Mouse (Mus musculus) stomach, postnatal 0 days (tissue): ENCODE data around the gene Dusp15. TPM values are rescaled to one million over a fixed set of nuclear protein-coding genes. Genes with fewer than 3 reads are reported as not detected.
A peak's percentile ranks its signal among the peaks of the same experiment; 100 is the strongest.

Source experiments
- ATAC-seq: fragments of 200-750 bp; cut with Nextera tagmentation; 2 replicates; pipeline ENCODE4 v1.8.0; 2017; ENCODE audit not compliant: low FRiP score, low TSS enrichment
- DNase-seq: peaks from one replicate; pipeline ENCODE4 v3.0.0-alpha.2; 2016; ENCODE audit warnings: low spot score
- H3K27ac ChIP-seq: fragments of 300-500 bp; sonication (generic); replicated peaks from 2 replicates; pipeline ENCODE4 v1.5.1; 2014; ENCODE audit warnings: mild to moderate bottlenecking, control low read depth
- H3K27me3 ChIP-seq: fragments of 300-500 bp; sonication (generic); 2 replicates; pipeline ENCODE4 v1.6.1; 2014; ENCODE audit warnings: low read length; ENCODE audit not compliant: control insufficient read depth, insufficient read depth
- H3K36me3 ChIP-seq: fragments of 300-500 bp; sonication (generic); 2 replicates; pipeline ENCODE4 v1.6.1; 2014; ENCODE audit warnings: low read length, mixed read lengths; ENCODE audit not compliant: control insufficient read depth, insufficient read depth
- H3K4me1 ChIP-seq: fragments of 300-500 bp; sonication (generic); replicated peaks from 2 replicates; pipeline ENCODE4 v1.6.1; 2014; ENCODE audit warnings: antibody characterized with exemption; ENCODE audit not compliant: control insufficient read depth, insufficient read depth
- H3K4me2 ChIP-seq: fragments of 300-500 bp; sonication (generic); replicated peaks from 2 replicates; pipeline ENCODE4 v1.6.1; 2014; ENCODE audit warnings: low read depth, mild to moderate bottlenecking, control low read depth, moderate library complexity
- H3K4me3 ChIP-seq: fragments of 300-500 bp; sonication (generic); 2 replicates; pipeline ENCODE4 v1.5.1; 2014; ENCODE audit warnings: low read depth, low read length, control low read depth
- H3K9ac ChIP-seq: fragments of 300-500 bp; sonication (generic); 2 replicates; pipeline ENCODE4 v1.6.1; 2014; ENCODE audit warnings: mild to moderate bottlenecking, low read length, control low read depth, mixed read lengths
- H3K9me3 ChIP-seq: fragments of 300-500 bp; sonication (generic); 2 replicates; pipeline ENCODE4 v1.6.1; 2016; ENCODE audit warnings: low read length; ENCODE audit not compliant: control insufficient read depth
- CTCF ChIP-seq: IDR thresholded peaks from 2 replicates; pipeline ENCODE4 v1.5.1; 2016; ENCODE audit warnings: antibody characterized with exemption, low read depth, mild to moderate bottlenecking, moderate library complexity
- EP300 ChIP-seq: optimal IDR thresholded peaks from 2 replicates; pipeline ENCODE3; 2016; ENCODE audit warnings: antibody characterized with exemption
- WGBS: fragments of 180-500 bp; shearing (Covaris S2); extraction: QIAGEN DNeasy Blood & Tissue Kit; methylation state at CpG from one replicate; pipeline ENCODE4 v1.1.7; 2014; 5-methylcytosine and 5-hydroxymethylcytosine counted together
- polyA plus RNA-seq: library from polyadenylated mRNA; unstranded; fragments of >200 nt; fragmentation: Nextera tagmentation; extraction: Ambion mirVana; gene quantifications from 2 replicates; pipeline ENCODE4 v1.2.1, GENCODE M21; 2015

The Dusp15 gene
- polyA plus RNA-seq, 1 experiment from 2014 or later = 0.27 TPM

DNA sequence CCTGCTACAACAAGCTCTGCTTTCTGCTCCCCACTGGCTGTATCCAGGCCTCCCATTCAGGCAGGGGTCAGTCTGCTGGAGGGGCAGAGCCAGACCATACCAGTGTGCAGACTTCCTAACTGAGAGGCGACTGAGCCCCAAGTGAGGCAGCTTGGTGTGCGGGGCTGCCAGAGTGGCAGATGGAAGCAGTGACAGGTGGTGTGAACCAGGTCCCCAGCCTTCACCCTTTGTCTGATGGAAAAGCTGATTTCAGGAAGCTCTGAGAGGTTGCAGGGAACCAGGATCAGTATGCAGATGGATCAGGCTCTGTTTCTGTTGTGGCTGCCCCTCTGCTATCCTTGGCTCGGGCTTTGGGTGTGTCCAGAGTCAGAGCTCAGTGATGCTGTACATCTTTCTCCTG, 27.9 kb downstream of the Dusp15 start:
- H3K9ac ChIP-seq = no peak overlapping the region
- H3K36me3 ChIP-seq = no peaks in the 10 kb centered on the region
- H3K4me2 ChIP-seq = no peak overlapping the region
- H3K9me3 ChIP-seq = no peaks in the 10 kb centered on the region
- DNase-seq = no peak
- 67% methylated on average over 3 of the region's 3 CpGs for WGBS
- ATAC-seq = no peak
- H3K4me1 ChIP-seq = no peaks in the 10 kb centered on the region
- H3K27ac ChIP-seq = no peak overlapping the region
- H3K27me3 ChIP-seq = no peaks in the 10 kb centered on the region
- no peak overlapping the region for H3K4me3 ChIP-seq
- TF ChIP-seq CTCF (no peak), EP300 (no peak)

DNA sequence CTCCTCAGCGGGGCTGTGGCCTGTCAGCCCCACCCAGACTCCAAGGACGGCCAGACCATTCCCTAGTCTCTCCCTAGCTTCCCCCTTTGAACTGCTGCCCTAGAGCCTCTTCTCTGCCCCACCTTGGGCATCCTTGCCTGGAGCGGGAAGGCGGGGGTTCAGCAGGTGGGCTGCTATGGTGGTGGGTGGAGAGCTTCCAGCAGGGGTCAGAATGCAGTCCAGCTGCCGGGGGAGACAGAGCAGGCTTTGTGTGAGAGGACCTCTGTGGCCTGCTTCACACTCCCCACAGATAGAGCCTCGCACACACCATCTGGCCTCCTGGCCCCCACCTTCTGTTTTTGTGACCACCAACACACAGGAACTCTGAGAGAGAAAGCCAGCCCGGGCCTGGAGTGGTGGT, 29.1 kb downstream of the Dusp15 start:
- DNase-seq (no peak), ATAC-seq (no peak)
- Histone ChIP-seq H3K36me3 (no peaks in the 10 kb centered on the region), H3K27ac (no peak overlapping the region), H3K9ac (no peak overlapping the region), H3K4me1 (no peaks in the 10 kb centered on the region), H3K4me2 (no peak overlapping the region), H3K9me3 (no peaks in the 10 kb centered on the region), H3K27me3 (no peaks in the 10 kb centered on the region), H3K4me3 (no peak overlapping the region)
- WGBS = 44% methylated on average over 7 of the region's 7 CpGs
- no peak for TF ChIP-seq EP300
- TF ChIP-seq CTCF = peak; percentile 22; the same call in 1 of the 2 replicates

DNA sequence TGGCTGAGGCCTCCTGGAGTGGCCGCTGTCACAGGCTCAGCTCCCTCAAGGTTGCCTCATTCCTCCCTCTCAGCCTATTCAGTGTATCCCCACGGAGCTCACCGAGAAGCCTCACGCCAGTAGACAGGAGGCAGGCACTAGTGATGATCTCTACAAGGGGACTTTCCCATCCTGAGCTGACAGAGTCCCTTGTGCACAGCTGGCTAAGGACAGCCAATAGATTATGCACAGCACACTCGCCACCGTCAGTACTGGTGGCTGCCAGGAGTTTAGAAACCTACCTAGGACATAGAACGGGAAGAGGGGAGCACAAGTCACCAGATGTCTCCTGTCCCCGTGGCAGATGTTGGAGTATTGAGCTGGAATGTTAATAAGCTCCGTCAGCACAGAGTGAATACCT, 33.8 kb downstream of the Dusp15 start:
- no peak overlapping the region for H3K9ac ChIP-seq
- DNase-seq = no peak
- H3K4me2 ChIP-seq = no peak overlapping the region
- H3K9me3 ChIP-seq = no peaks in the 10 kb centered on the region
- TF ChIP-seq EP300 (no peak), CTCF (no peak)
- WGBS = 46% methylated on average over 9 of the region's 9 CpGs
- H3K27ac ChIP-seq = no peak overlapping the region
- H3K4me1 ChIP-seq = no peaks in the 10 kb centered on the region
- no peak overlapping the region for H3K4me3 ChIP-seq
- H3K27me3 ChIP-seq = no peaks in the 10 kb centered on the region
- no peaks in the 10 kb centered on the region for H3K36me3 ChIP-seq
- ATAC-seq = no peak

DNA sequence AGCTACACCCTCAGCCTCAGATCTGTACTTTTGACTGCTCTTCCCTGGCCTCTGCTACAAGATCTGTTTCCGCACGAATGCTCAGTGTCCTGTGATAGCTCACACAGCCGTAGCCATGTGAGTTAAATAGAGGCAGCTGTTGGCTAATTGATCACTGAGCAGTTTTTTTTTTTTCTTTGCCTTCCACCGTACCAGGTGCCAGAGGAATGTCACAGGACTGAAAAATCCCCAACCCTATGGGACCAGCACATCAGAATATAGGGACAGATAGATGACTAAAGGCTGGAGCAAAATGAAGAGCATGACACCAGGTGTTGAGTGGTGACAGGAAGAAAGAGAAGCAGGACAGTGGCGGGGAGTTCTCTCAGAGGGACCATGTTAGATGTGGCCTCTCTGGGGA, 35.4 kb downstream of the Dusp15 start:
- H3K27ac ChIP-seq = no peak overlapping the region
- no peaks in the 10 kb centered on the region for H3K4me1 ChIP-seq
- DNase-seq (no peak), ATAC-seq (no peak)
- 62% methylated on average over 5 of the region's 5 CpGs for WGBS
- H3K4me2 ChIP-seq = no peak overlapping the region
- H3K9ac ChIP-seq = no peak overlapping the region
- no peaks in the 10 kb centered on the region for H3K9me3 ChIP-seq
- TF ChIP-seq EP300 (no peak), CTCF (no peak)
- peaks cover 3% of the 10 kb centered on the region; the same call in 1 of the 2 replicates for H3K27me3 ChIP-seq
- no peak overlapping the region for H3K4me3 ChIP-seq
- no peaks in the 10 kb centered on the region for H3K36me3 ChIP-seq

DNA sequence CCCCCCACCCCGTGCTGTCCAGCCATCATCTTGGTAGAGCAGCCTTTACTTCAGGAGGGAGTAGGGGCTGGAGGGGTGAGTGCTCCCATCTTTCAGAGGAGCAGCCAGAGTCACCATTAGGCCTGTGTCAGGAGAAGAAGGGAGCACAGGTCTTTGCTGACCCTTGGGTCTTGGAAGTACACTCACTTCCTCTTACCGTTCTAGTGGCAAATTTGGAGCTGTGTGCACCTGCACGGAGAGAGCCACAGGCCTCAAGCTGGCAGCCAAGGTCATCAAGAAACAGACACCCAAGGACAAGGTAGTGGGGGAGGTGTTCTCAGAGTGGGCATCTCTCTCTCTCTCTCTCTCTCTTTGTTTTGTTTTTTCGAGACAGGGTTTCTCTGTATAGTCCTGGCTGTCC, 36.0 kb downstream of the Dusp15 start:
- ATAC-seq (no peak), DNase-seq (no peak)
- Histone ChIP-seq H3K9me3 (no peaks in the 10 kb centered on the region), H3K27me3 (peaks cover 3% of the 10 kb centered on the region; the same call in 1 of the 2 replicates), H3K36me3 (no peaks in the 10 kb centered on the region), H3K4me3 (no peak overlapping the region), H3K4me2 (no peak overlapping the region), H3K27ac (no peak overlapping the region), H3K4me1 (no peaks in the 10 kb centered on the region), H3K9ac (no peak overlapping the region)
- 53% methylated on average over 4 of the region's 4 CpGs for WGBS
- no peak for TF ChIP-seq EP300
- TF ChIP-seq CTCF = no peak

DNA sequence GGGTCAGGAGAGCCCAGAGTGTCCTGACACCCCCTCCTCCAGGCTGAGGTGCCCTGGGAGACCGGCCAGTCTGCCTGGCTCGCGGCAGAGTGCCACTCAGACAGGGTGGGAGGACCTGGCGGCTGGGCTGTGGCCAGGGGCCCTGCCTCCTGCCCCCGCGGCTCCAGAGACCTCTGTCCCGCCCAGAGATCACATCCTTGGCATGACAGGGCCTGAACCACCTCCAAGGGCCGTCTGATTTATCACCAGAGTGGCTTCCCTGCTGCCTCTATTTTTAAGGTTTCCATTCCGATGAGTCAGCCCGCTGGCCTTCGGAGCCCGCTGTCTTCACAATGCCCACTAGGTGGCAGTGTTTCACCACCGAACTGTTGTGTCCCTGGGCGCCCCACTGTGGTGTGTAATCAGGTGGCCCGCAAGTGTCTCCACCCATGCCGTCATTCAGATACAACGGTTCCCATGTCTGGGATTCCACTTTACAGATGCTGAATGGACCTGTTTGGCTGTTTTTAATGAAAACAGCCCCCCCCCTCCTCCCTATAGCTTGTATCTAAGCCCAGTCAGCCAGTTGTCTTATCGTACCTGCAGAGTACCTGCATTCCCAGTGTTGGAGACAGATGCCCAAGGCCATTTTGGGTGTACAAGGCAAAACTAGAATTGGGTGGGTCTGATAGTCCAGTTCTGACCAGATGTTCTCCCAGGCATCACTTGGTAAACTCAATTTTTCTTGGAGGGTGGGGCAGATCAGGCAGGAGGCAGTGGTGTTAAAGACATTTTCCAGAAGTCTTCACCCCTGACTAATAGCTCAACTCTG, 37.0 kb downstream of the Dusp15 start:
- WGBS = 1% methylated on average over 16 of the region's 18 CpGs
- H3K4me2 ChIP-seq = peak overlapping the region; percentile 31
- peak; percentile 82 for ATAC-seq
- no peaks in the 10 kb centered on the region for H3K36me3 ChIP-seq
- DNase-seq = peak; percentile 83
- H3K9ac ChIP-seq = no peak overlapping the region
- H3K9me3 ChIP-seq = no peaks in the 10 kb centered on the region
- TF ChIP-seq CTCF = peak; percentile 98
- no peak for TF ChIP-seq EP300
- H3K4me3 ChIP-seq = no peak overlapping the region
- no peaks in the 10 kb centered on the region for H3K4me1 ChIP-seq
- no peak overlapping the region for H3K27ac ChIP-seq
- peaks cover 3% of the 10 kb centered on the region; the same call in 1 of the 2 replicates for H3K27me3 ChIP-seq
